Mouse (Mus musculus) gastrocnemius, adult 2 months (tissue): ENCODE data around the gene Impg2. TPM values are rescaled to one million over a fixed set of nuclear protein-coding genes. Genes with fewer than 3 reads are reported as not detected.

ENCODE experiments used
- DNase-seq: peaks from one replicate; pipeline ENCODE4 v3.0.0; 2022
- H3K27ac ChIP-seq: fragments of 200-600 bp; 2 replicates; pipeline ENCODE4 v1.8.1; 2022; ENCODE audit warnings: mild to moderate bottlenecking
- H3K4me3 ChIP-seq: fragments of 200-600 bp; 2 replicates; pipeline ENCODE4 v1.8.1; 2022; ENCODE audit warnings: mild to moderate bottlenecking, moderate library complexity
- CTCF ChIP-seq: fragments of 200-600 bp; IDR thresholded peaks from 2 replicates; pipeline ENCODE4 v1.8.1; 2022; ENCODE audit warnings: antibody characterized with exemption, mild to moderate bottlenecking, moderate library complexity
- intact Hi-C: fragments of 180-260 bp; cut with DNase I; formaldehyde crosslinking; loops from one replicate; pipeline ENCODE4 v1.15.1; 2025
- long read RNA-seq, 2 experiments: library from polyadenylated mRNA; stranded (forward); transcript quantifications; one replicate each; pipeline ENCODE4 v2.0.0; 2021
- total RNA-seq, 2 experiments: library from RNA; stranded (reverse); gene quantifications; 2 replicates each; pipeline ENCODE4 v1.2.3; 2021

Impg2 gene
- total RNA-seq = under 1 TPM; 0.05 to 0.17 TPM
- long read RNA-seq, experiment 1 = 0 reads
- long read RNA-seq, experiment 2 = 0 reads

DNA sequence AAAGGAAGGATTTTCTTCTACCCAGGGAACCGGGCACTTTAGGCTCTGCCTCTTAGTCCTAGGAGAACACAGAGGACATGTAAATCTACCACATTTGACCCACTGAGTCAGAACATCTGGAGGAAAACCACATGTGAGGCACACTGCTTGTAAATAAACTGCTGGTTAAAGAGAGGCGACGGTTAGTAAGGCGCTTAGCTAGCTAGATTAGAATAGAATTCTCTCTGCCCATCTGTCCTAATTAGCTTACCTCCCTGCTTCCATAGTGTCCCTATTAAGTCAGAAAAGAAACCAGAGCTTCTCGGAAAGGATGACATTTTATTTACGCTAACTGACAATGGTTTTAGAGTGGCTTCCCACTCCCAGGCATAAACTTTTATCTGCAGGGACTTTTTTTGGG, at the start of gene Impg2:
Gene Impg2 (plus strand): TSS at position 263 of the 400 bp plus-strand sequence.
- Histone ChIP-seq H3K4me3 (no peak within 1 kb of the TSS), H3K27ac (no peak within 1 kb of the TSS)
- TF ChIP-seq CTCF = no peak
- DNase-seq = no peak
- intact Hi-C loops = no loop called here

DNA sequence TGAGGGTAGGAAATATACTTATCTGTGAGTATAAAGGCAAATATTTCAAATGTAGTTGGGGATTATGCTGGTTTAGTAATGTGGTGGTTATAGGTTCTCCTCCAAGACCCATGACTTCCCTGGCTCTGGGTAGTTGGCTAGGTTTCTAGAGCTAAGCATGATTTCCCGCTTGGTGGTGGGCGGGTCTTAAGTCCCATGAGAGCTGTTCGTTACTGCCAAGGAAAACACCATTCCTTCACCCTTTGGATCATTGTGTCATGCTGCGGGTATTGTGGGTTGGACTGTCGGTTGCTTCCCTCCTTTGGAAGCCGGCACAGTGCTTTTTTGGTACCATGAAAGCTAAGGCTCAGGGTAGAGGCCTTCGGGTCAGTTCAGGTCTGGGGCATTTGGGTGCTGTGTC, 40.6 kb upstream of the Impg2 start:
- no peak for DNase-seq
- intact Hi-C loops = no loop called here
- Histone ChIP-seq H3K4me3 (no peak overlapping the region), H3K27ac (no peak overlapping the region)
- TF ChIP-seq CTCF = no peak

- intact Hi-C loops = no loop called here
- no peak for DNase-seq
- no peak overlapping the region for H3K4me3 ChIP-seq
- no peak for TF ChIP-seq CTCF
- H3K27ac ChIP-seq = no peak overlapping the region
Observed at GRCm38 (mm10) chr16:56170247-56170646, 33.9 kb upstream of the Impg2 start.

DNA sequence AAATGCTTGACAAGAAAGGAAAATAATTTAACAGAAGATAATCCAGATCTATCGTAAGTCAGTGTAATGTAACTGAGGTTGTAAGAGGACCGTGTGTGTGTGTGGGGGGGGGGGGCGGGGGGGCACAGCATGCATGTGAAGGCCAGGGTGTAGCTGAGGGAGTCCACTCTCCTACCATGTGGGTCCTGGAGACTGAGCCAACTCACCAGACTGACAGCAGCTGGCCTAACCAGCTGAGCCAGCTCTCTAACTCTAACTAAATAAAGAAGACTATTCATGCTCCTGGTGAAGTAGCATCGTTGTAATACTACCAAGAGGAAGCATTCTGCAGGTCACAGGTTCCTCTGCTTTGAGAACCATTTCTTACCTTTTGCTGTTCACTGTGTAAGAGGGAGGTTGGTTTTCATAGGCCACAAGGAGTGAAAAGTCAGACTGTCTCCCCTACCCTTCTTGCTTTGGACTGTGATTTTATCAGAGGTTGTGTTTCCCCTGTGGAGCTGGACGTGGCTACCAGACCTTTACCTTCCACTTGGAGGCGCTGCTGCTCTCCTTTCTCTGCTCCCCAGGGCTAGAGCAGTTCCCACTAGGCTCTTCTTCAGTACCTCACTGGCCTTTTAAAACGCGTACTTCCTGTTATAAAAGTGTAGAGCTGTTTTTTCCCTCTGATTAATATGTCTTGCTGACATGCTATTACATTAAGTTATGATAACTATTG, 28.1 kb upstream of the Impg2 start:
- peak; percentile 42 for TF ChIP-seq CTCF
- Histone ChIP-seq H3K4me3 (no peak overlapping the region), H3K27ac (no peak overlapping the region)
- DNase-seq = peak; percentile 27
- intact Hi-C loops = no loop called here

- TF ChIP-seq CTCF = no peak
- intact Hi-C loops = no loop called here
- H3K27ac ChIP-seq = no peak overlapping the region
- DNase-seq = no peak
- H3K4me3 ChIP-seq = no peak overlapping the region
Observed at GRCm38 (mm10) chr16:56186863-56187262, 17.2 kb upstream of the Impg2 start.

DNA sequence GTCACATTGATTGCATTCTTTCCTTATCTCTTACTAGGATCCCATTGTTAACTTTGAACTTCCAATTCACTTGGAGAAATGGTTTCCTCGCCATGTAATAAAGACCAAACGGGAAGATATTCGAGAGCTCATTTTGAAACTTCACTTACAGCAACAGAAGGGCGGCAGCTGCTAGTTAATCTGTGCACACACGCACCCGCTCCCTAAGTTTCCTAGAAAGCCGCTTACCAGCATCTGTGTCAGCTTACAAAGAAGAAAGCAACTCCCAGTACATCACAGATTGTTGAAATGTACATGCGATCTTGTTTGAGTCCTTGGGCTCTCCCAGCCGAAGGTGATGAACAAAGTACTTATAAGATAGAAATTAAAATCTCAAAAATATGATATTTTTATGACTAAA, 15.9 kb upstream of the Impg2 start:
- no peak overlapping the region for H3K27ac ChIP-seq
- TF ChIP-seq CTCF = no peak
- intact Hi-C loops = no loop called here
- no peak for DNase-seq
- no peak overlapping the region for H3K4me3 ChIP-seq

DNA sequence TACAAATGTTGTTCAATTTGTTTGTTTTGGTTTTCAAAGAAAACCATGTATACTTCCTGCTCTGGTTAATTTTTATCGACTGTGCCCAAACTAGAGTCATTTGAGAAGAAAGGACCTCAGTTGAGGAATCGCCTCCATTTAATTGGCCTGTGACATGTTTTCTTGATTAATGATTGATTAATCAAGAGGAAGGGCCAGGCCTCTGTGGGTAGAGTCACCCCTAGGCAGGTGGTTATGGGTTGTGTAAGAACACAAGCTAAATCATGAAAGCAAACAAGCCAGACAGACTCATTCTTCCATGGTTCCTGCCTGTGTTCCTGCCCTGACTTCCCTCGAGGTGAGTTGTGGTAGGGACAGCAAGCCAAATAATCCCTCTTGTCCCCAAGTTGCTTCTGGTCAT, 8.6 kb downstream of the Impg2 start:
- TF ChIP-seq CTCF = no peak
- H3K27ac ChIP-seq = no peak overlapping the region
- no peak overlapping the region for H3K4me3 ChIP-seq
- intact Hi-C loops = no loop called here
- DNase-seq = no peak

DNA sequence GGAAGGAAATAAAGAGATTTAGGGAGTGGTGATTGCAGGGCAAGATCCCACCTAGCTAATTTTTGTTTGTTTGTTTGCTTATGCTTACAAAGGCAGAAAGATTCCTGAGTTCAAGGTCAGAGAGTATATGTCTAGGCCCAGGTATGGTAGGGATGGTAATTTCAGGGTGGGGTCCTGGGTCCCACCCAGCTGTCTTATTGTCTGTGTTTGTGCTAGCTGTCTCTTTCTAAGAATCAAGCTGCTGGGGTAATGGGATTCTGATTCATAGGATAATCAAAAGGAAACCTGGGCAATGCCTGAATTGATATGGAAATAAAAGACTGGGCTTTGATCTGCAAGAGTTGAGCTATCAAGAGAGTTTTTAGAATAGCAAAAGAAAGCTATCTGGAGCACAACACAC, 23.6 kb downstream of the Impg2 start:
- TF ChIP-seq CTCF = no peak
- Histone ChIP-seq H3K27ac (no peak overlapping the region), H3K4me3 (no peak overlapping the region)
- intact Hi-C loops = no loop called here
- no peak for DNase-seq

- intact Hi-C loops = no loop called here
- no peak for DNase-seq
- no peak for TF ChIP-seq CTCF
- Histone ChIP-seq H3K4me3 (no peak overlapping the region), H3K27ac (no peak overlapping the region)
Observed at GRCm38 (mm10) chr16:56229455-56229854, 25.3 kb downstream of the Impg2 start.

DNA sequence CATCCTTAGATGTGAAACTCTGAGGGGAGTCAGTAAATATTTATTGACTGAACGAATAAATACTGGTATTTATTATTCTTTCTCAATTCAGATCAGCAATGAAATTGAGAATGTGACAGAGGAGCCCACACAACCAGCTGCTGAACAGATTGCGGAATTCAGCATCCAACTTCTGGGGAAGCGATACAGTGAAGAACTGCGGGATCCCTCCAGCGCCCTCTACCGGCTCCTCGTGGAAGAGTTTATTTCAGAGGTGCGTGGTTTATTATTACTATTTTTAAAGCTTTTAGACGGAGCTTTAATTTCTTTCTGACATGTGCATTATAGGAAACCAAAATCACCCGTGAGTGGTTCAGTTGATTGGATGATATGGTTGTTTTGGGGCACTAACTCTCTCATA, 27.2 kb downstream of the Impg2 start:
- intact Hi-C loops = no loop called here
- Histone ChIP-seq H3K4me3 (no peak overlapping the region), H3K27ac (no peak overlapping the region)
- peak; percentile 49 for TF ChIP-seq CTCF
- DNase-seq = peak; percentile 39

DNA sequence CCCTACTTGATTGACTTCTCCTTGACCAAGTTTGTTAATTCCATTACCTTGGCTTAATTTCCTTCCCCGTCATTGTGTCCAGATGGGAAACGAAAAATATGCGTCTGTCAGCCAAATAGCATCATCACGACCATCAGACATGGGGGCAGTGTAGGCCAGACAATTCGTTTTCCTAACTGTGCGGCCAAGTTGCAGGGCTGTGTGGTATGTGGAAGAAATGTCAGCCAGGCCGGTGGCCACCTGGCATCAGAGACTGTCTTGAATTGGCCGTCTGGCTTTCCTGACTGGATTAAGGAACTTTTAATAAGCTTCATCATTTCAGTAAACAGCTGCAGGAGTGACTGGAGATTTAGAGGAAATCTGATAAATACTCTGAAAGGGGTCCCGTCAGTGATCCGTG, 28.6 kb downstream of the Impg2 start:
- TF ChIP-seq CTCF = no peak
- peak; percentile 65 for DNase-seq
- intact Hi-C loops = no loop called here
- Histone ChIP-seq H3K4me3 (no peak overlapping the region), H3K27ac (peak overlapping the region; percentile 43)

- Histone ChIP-seq H3K27ac (no peak overlapping the region), H3K4me3 (no peak overlapping the region)
- intact Hi-C loops = no loop called here
- DNase-seq = no peak
- TF ChIP-seq CTCF = no peak
Observed at GRCm38 (mm10) chr16:56246031-56246430, 41.9 kb downstream of the Impg2 start.

GRCm38 (mm10) chr16:56273917-56274316, 69.8 kb downstream of the Impg2 start:
- TF ChIP-seq CTCF = no peak
- no peak overlapping the region for H3K4me3 ChIP-seq
- no peak overlapping the region for H3K27ac ChIP-seq
- intact Hi-C loops = no loop called here
- DNase-seq = no peak

GRCm38 (mm10) chr16:56279060-56279459, 74.9 kb downstream of the Impg2 start:
- no peak for DNase-seq
- Histone ChIP-seq H3K27ac (no peak overlapping the region), H3K4me3 (no peak overlapping the region)
- no peak for TF ChIP-seq CTCF
- intact Hi-C loops = no loop called here
